Mouse (Mus musculus): ENCODE measurements at regions not wholly inside any gene's neighbourhood (a gene's known extent, or its start where the extent isn't known, plus 50 kb on each side); places are given as distances from the start of the nearest gene placed in this dataset.

GRCm38 (mm10) chr7:130028945-130029344 is 437.3 kb downstream of the Wdr11 start:
- DNase-seq (ENCODE audit: extremely low read depth) = no peak
- dilution Hi-C loops (cut with MboI; ENCODE audit: extremely low pct_ligation_motif_present, extremely low pct_unique_long_range_greater_than_20kb, low sequenced_read_pairs) (no loop called here), in situ Hi-C loops (cut with MboI; ENCODE audit: low pct_ligation_motif_present, low pct_unique_long_range_greater_than_20kb, low sequenced_read_pairs) (no loop called here)
- H3K9ac ChIP-seq (ENCODE audit: insufficient read depth, low read depth) = no peak overlapping the region
- H3K79me2 ChIP-seq (replicated peaks; ENCODE audit: control insufficient read depth, extremely low read depth, insufficient read depth, poor library complexity, severe bottlenecking) = no peaks in the 10 kb centered on the region
- H3K9me3 ChIP-seq (replicated peaks; ENCODE audit: low read length) = no peaks in the 10 kb centered on the region
- no peak overlapping the region for H3K4me3 ChIP-seq (replicated peaks in 1 of 3; ENCODE audit: low read depth in 2 of 3, low read length in 2 of 3, poor library complexity in 1 of 3)
- no peak overlapping the region for H3K4me2 ChIP-seq (ENCODE audit: insufficient read depth, low read depth, poor library complexity, severe bottlenecking)
- H3K27me3 ChIP-seq (replicated peaks) = peaks cover 40% of the 10 kb centered on the region
- TF ChIP-seq CHD2 (IDR thresholded peaks at IDR 0.05; ENCODE audit: low read length) (no peak), GABPA (IDR thresholded peaks at IDR 0.05; ENCODE audit: insufficient replicate concordance, low read depth, low read length) (no peak), MAFK (IDR thresholded peaks at IDR 0.05; ENCODE audit: insufficient replicate concordance, low read length) (no peak), MAZ (IDR thresholded peaks at IDR 0.05; ENCODE audit: low read depth, low read length) (no peak), HCFC1 (IDR thresholded peaks at IDR 0.05; ENCODE audit: low read depth, low read length) (no peak), ZKSCAN1 (IDR thresholded peaks at IDR 0.05; ENCODE audit: borderline replicate concordance, low read depth, low read length) (no peak), ETS1 (conservative IDR thresholded peaks at IDR 0.05; ENCODE audit: low read depth, low read length) (no peak), CTCF (conservative IDR thresholded peaks at IDR 0.05 in 1 of 2, IDR thresholded peaks at IDR 0.05 in 1 of 2; ENCODE audit: low read depth in 2 of 2, low read length in 2 of 2) (no peak), JUND (conservative IDR thresholded peaks at IDR 0.05; ENCODE audit: low read depth, low read length) (no peak), EP300 (IDR thresholded peaks at IDR 0.05; ENCODE audit: low read length) (no peak), E2F4 (IDR thresholded peaks at IDR 0.05; ENCODE audit: insufficient replicate concordance, low read depth, low read length) (no peak), USF1 (IDR thresholded peaks at IDR 0.05; ENCODE audit: low read depth, low read length) (no peak), TBP (conservative IDR thresholded peaks at IDR 0.05; ENCODE audit: low read depth, low read length) (no peak), USF2 (conservative IDR thresholded peaks at IDR 0.05; ENCODE audit: low read depth, low read length) (no peak), TCF12 (IDR thresholded peaks at IDR 0.05; ENCODE audit: low read depth, low read length) (no peak), KAT2A (IDR thresholded peaks at IDR 0.05; ENCODE audit: insufficient replicate concordance, low read length) (no peak), ZNF384 (IDR thresholded peaks at IDR 0.05; ENCODE audit: low read depth, low read length) (no peak), RCOR1 (conservative IDR thresholded peaks at IDR 0.05; ENCODE audit: low read depth, low read length) (no peak)
- H3K27ac ChIP-seq (ENCODE audit: insufficient read depth, low read depth) = no peak overlapping the region
- H3K36me3 ChIP-seq (replicated peaks in 1 of 2; ENCODE audit: control insufficient read depth in 1 of 2, insufficient read depth in 1 of 2, low read length in 1 of 2) = no peaks in the 10 kb centered on the region
- H3K4me1 ChIP-seq (ENCODE audit: control insufficient read depth in 1 of 2, insufficient read depth in 2 of 2) = no peaks in the 10 kb centered on the region

- H3K9me3 ChIP-seq (replicated peaks; ENCODE audit: low read length) = no peaks in the 10 kb centered on the region
- H3K36me3 ChIP-seq (replicated peaks in 1 of 2; ENCODE audit: control insufficient read depth in 1 of 2, insufficient read depth in 1 of 2, low read length in 1 of 2) = no peaks in the 10 kb centered on the region
- H3K4me2 ChIP-seq (ENCODE audit: insufficient read depth, low read depth, poor library complexity, severe bottlenecking) = no peak overlapping the region
- in situ Hi-C loops (cut with MboI; ENCODE audit: low pct_ligation_motif_present, low pct_unique_long_range_greater_than_20kb, low sequenced_read_pairs) = no loop called here
- dilution Hi-C loops (cut with MboI; ENCODE audit: extremely low pct_ligation_motif_present, extremely low pct_unique_long_range_greater_than_20kb, low sequenced_read_pairs) = no loop called here
- no peak overlapping the region for H3K9ac ChIP-seq (ENCODE audit: insufficient read depth, low read depth)
- no peak for DNase-seq (ENCODE audit: extremely low read depth)
- peaks cover 34% of the 10 kb centered on the region for H3K27me3 ChIP-seq (replicated peaks)
- H3K4me1 ChIP-seq (ENCODE audit: control insufficient read depth in 1 of 2, insufficient read depth in 2 of 2) = 0 out of 4 replicates have a peak, but pooled peaks cover 0 to 2% of the 10 kb centered on the region in 2 experiments
- TF ChIP-seq ZMIZ1 (IDR thresholded peaks at IDR 0.05; ENCODE audit: low read depth, low read length) (no peak), ETS1 (conservative IDR thresholded peaks at IDR 0.05; ENCODE audit: low read depth, low read length) (no peak)
- H3K27ac ChIP-seq (ENCODE audit: insufficient read depth, low read depth) = no peak overlapping the region
- no peak overlapping the region for H3K4me3 ChIP-seq (replicated peaks in 1 of 3; ENCODE audit: low read depth in 2 of 3, low read length in 2 of 3, poor library complexity in 1 of 3)
- no peaks in the 10 kb centered on the region for H3K79me2 ChIP-seq (replicated peaks; ENCODE audit: control insufficient read depth, extremely low read depth, insufficient read depth, poor library complexity, severe bottlenecking)
These were observed 439.0 kb downstream of the Wdr11 start for GRCm38 (mm10) chr7:130030711-130031110.

Measured in CH12.LX (cell line).